8 mouse cellular contexts compared by ENCODE assay signal in genomic region chr17:25579332-25580047, GRCm38 (mm10). TPM values are rescaled to one million over a fixed set of nuclear protein-coding genes. Genes with fewer than 3 reads are reported as not detected.
A peak's percentile ranks its signal among the peaks of the same experiment; 100 is the strongest.
DNase-seq lines count a peak whose midpoint lies in the region; ATAC-seq and TF ChIP-seq lines count a peak whose summit lies in the region.

No protein-coding gene starts in this region.

- peak overlapping the region; percentile 66 for H3K4me3 ChIP-seq in heart, embryonic 13.5 days
- H3K4me3 ChIP-seq in forebrain, postnatal 0 days (ENCODE audit: low read depth, low read length), result peak overlapping the region; percentile 62
- H3K4me3 ChIP-seq in limb, embryonic 11.5 days (ENCODE audit: low read depth, low read length), result peak overlapping the region; percentile 73
- H3K4me3 ChIP-seq in stomach, embryonic 14.5 days (ENCODE audit: low read depth, low read length), result peak overlapping the region; percentile 57

- intact Hi-C loops in heart, postnatal 10 days (cut with DNase I), result no loop called here

- peak overlapping the region; percentile 85 for H3K9ac ChIP-seq in heart, embryonic 13.5 days
- H3K9ac ChIP-seq in forebrain, postnatal 0 days, result peak overlapping the region; percentile 61
- H3K9ac ChIP-seq in limb, embryonic 11.5 days (ENCODE audit: low read length), result peak overlapping the region; percentile 83
- peak overlapping the region; percentile 59 for H3K9ac ChIP-seq in stomach, embryonic 14.5 days (replicated peaks; ENCODE audit: low read depth, low read length)

- H3K4me2 ChIP-seq in heart, embryonic 13.5 days, result peak overlapping the region; percentile 94
- H3K4me2 ChIP-seq in forebrain, postnatal 0 days (ENCODE audit: low read depth), result peak overlapping the region; percentile 90
- peak overlapping the region; percentile 88 for H3K4me2 ChIP-seq in limb, embryonic 11.5 days (ENCODE audit: low read depth, severe bottlenecking)
- H3K4me2 ChIP-seq in stomach, embryonic 14.5 days (replicated peaks; ENCODE audit: low read depth, low read length), result peak overlapping the region; percentile 84

- 5% methylated on average over 21 of the region's 21 CpGs for WGBS in heart, embryonic 13.5 days
- 9% methylated on average over 21 of the region's 21 CpGs for WGBS in forebrain, postnatal 0 days
- WGBS in limb, embryonic 11.5 days, result 6% methylated on average over 21 of the region's 21 CpGs
- 5% methylated on average over 21 of the region's 21 CpGs for whole genome bisulfite sequencing in stomach, embryonic 14.5 days

- DNase-seq in heart, postnatal 10 days, result no peak
- peak; percentile 36 for DNase-seq in NIH3T3 (ENCODE audit: low read depth)
- DNase-seq in forebrain, postnatal 0 days, result no peak
- no peak for DNase-seq in limb, embryonic 11.5 days (ENCODE audit: low spot score)
- no peak for DNase-seq in right cerebral cortex, postnatal 14 days
- no peak for DNase-seq in layer of hippocampus, adult 11-12 months (ENCODE audit: low spot score)

- H3K9me3 ChIP-seq in heart, embryonic 13.5 days, result no peaks in the 10 kb centered on the region
- no peaks in the 10 kb centered on the region for H3K9me3 ChIP-seq in forebrain, postnatal 0 days (ENCODE audit: low read length)
- no peaks in the 10 kb centered on the region for H3K9me3 ChIP-seq in limb, embryonic 11.5 days (ENCODE audit: control insufficient read depth, low read length)
- H3K9me3 ChIP-seq in stomach, embryonic 14.5 days (ENCODE audit: control insufficient read depth, low read depth, low read length), result no peaks in the 10 kb centered on the region

- H3K4me1 ChIP-seq in heart, embryonic 13.5 days, result peaks cover 68% of the 10 kb centered on the region
- H3K4me1 ChIP-seq in forebrain, postnatal 0 days (ENCODE audit: insufficient read depth), result 0 out of 2 replicates have a peak, but pooled peaks cover 6% of the 10 kb centered on the region
- H3K4me1 ChIP-seq in limb, embryonic 11.5 days (ENCODE audit: control insufficient read depth, insufficient read depth, low read length), result peaks cover 8% of the 10 kb centered on the region
- peaks cover 8% of the 10 kb centered on the region for H3K4me1 ChIP-seq in stomach, embryonic 14.5 days (ENCODE audit: control insufficient read depth, insufficient read depth, low read length)

- H3K36me3 ChIP-seq in heart, embryonic 13.5 days, result peaks cover 1% of the 10 kb centered on the region
- no peaks in the 10 kb centered on the region for H3K36me3 ChIP-seq in forebrain, postnatal 0 days (ENCODE audit: insufficient read depth)
- H3K36me3 ChIP-seq in limb, embryonic 11.5 days (ENCODE audit: control insufficient read depth, insufficient read depth, low read length), result no peaks in the 10 kb centered on the region
- H3K36me3 ChIP-seq in stomach, embryonic 14.5 days (ENCODE audit: control insufficient read depth, insufficient read depth, low read length), result 0 out of 2 replicates have a peak, but pooled peaks cover 2% of the 10 kb centered on the region

- H3K27ac ChIP-seq in heart, embryonic 13.5 days (replicated peaks), result peak overlapping the region; percentile 74
- peak overlapping the region; percentile 62; the same call in 1 of the 2 replicates for H3K27ac ChIP-seq in forebrain, postnatal 0 days (ENCODE audit: low read depth, low read length)
- H3K27ac ChIP-seq in limb, embryonic 11.5 days (replicated peaks; ENCODE audit: low read depth, low read length), result peak overlapping the region; percentile 77; the same call in 1 of the 2 replicates
- H3K27ac ChIP-seq in stomach, embryonic 14.5 days (ENCODE audit: low read length), result peak overlapping the region; percentile 52; the same call in 1 of the 2 replicates

- ATAC-seq in heart, embryonic 13.5 days (ENCODE audit: extremely low read depth, insufficient number of reproducible peaks, low FRiP score, low TSS enrichment), result 0 out of 2 replicates have a peak, but pooled peaks have one; percentile 6
- peak; percentile 42 for ATAC-seq in forebrain, postnatal 0 days
- peak; percentile 41 for ATAC-seq in limb, embryonic 11.5 days (ENCODE audit: insufficient number of reproducible peaks, low FRiP score, low TSS enrichment, low read depth)
- ATAC-seq in stomach, embryonic 14.5 days (ENCODE audit: insufficient number of reproducible peaks, insufficient read depth, low FRiP score, low read depth), result peak; percentile 10; the same call in 1 of the 2 replicates

- no peak for TF ChIP-seq CTCF in forebrain, postnatal 0 days (IDR thresholded peaks at IDR 0.05; ENCODE audit: low read depth)

- peaks cover 9% of the 10 kb centered on the region; the same call in 1 of the 2 replicates for H3K27me3 ChIP-seq in heart, embryonic 13.5 days (replicated peaks)
- no peaks in the 10 kb centered on the region for H3K27me3 ChIP-seq in forebrain, postnatal 0 days (ENCODE audit: insufficient read depth, low read length)
- H3K27me3 ChIP-seq in limb, embryonic 11.5 days (ENCODE audit: control insufficient read depth, insufficient read depth, low read length), result no peaks in the 10 kb centered on the region
- H3K27me3 ChIP-seq in stomach, embryonic 14.5 days (ENCODE audit: control insufficient read depth, insufficient read depth, low read length), result no peaks in the 10 kb centered on the region

RNA-seq across cellular contexts. Expression of gene Lmf1, which starts 0.6 kb away (rescaled TPM):
- 30.2 and 35.7 TPM in 2 replicates for polyA plus RNA-seq in heart, embryonic 13.5 days (2015; fragmentation: Nextera tagmentation; extraction: Ambion mirVana)
- total RNA-seq in heart, postnatal 10 days (2021), result 10 to 100 TPM; 25.4 to 27.0 TPM
- 21.5 and 28.1 TPM in 2 replicates for total RNA-seq in forebrain, postnatal 0 days (2014; rRNA removed)
- polyA plus RNA-seq in forebrain, postnatal 0 days (2015; fragmentation: Nextera tagmentation; extraction: Ambion mirVana), result 13.9 and 17.8 TPM in 2 replicates
- 22.5 and 23.8 TPM in 2 replicates for polyA plus RNA-seq in limb, embryonic 11.5 days (2014; fragmentation: Nextera tagmentation; extraction: Ambion mirVana)
- 29.0 and 30.1 TPM in 2 replicates for polyA plus RNA-seq in stomach, embryonic 14.5 days (2014; fragmentation: Nextera tagmentation; extraction: Ambion mirVana)

RNA-seq across cellular contexts. Expression of gene Sox8, which starts 9.0 kb away (rescaled TPM):
- 0.53 and 1.5 TPM in 2 replicates for polyA plus RNA-seq in heart, embryonic 13.5 days (2015; fragmentation: Nextera tagmentation; extraction: Ambion mirVana)
- total RNA-seq in heart, postnatal 10 days (2021), result under 1 TPM; 0.72 to 0.93 TPM
- total RNA-seq in forebrain, postnatal 0 days (2014; rRNA removed), result 26.6 and 27.4 TPM in 2 replicates
- 20.8 and 22.6 TPM in 2 replicates for polyA plus RNA-seq in forebrain, postnatal 0 days (2015; fragmentation: Nextera tagmentation; extraction: Ambion mirVana)
- 7.1 and 8.8 TPM in 2 replicates for polyA plus RNA-seq in limb, embryonic 11.5 days (2014; fragmentation: Nextera tagmentation; extraction: Ambion mirVana)
- polyA plus RNA-seq in stomach, embryonic 14.5 days (2014; fragmentation: Nextera tagmentation; extraction: Ambion mirVana), result 7.1 and 8.0 TPM in 2 replicates
